Mouse (Mus musculus) limb, embryonic 11.5 days (tissue): ENCODE measurements around the gene Scnn1g. TPM values are rescaled to one million over a fixed set of nuclear protein-coding genes. Genes with fewer than 3 reads are reported as not detected.

Experiments used
- ATAC-seq: fragments of 200-750 bp; cut with Nextera tagmentation; 2 replicates; pipeline ENCODE4 v1.8.0; 2017; ENCODE audit warnings: low read depth; ENCODE audit not compliant: insufficient number of reproducible peaks, low FRiP score, low TSS enrichment
- DNase-seq: peaks from one replicate; pipeline ENCODE4 v3.0.0-alpha.2; 2015; ENCODE audit warnings: low spot score
- H3K27ac ChIP-seq: fragments of 300-500 bp; sonication (generic); replicated peaks from 2 replicates; pipeline ENCODE4 v1.5.1; 2014; ENCODE audit warnings: low read depth, mild to moderate bottlenecking, low read length
- H3K27me3 ChIP-seq: fragments of 300-500 bp; sonication (generic); 2 replicates; pipeline ENCODE4 v1.6.1; 2014; ENCODE audit warnings: mild to moderate bottlenecking, low read length, mixed read lengths; ENCODE audit not compliant: control insufficient read depth, insufficient read depth
- H3K36me3 ChIP-seq: fragments of 300-500 bp; sonication (generic); 2 replicates; pipeline ENCODE4 v1.6.1; 2014; ENCODE audit warnings: mild to moderate bottlenecking, low read length, moderate library complexity, mixed read lengths; ENCODE audit not compliant: control insufficient read depth, insufficient read depth
- H3K4me1 ChIP-seq: fragments of 300-500 bp; sonication (generic); 2 replicates; pipeline ENCODE4 v1.6.1; 2014; ENCODE audit warnings: low read length, mixed read lengths; ENCODE audit not compliant: control insufficient read depth, insufficient read depth
- H3K4me2 ChIP-seq: fragments of 300-500 bp; sonication (generic); 2 replicates; pipeline ENCODE4 v1.6.1; 2014; ENCODE audit warnings: low read depth, mild to moderate bottlenecking, moderate library complexity; ENCODE audit not compliant: severe bottlenecking
- H3K4me3 ChIP-seq: fragments of 300-500 bp; sonication (generic); 2 replicates; pipeline ENCODE4 v1.5.1; 2014; ENCODE audit warnings: low read depth, low read length
- H3K9ac ChIP-seq: fragments of 300-500 bp; sonication (generic); 2 replicates; pipeline ENCODE4 v1.6.1; 2014; ENCODE audit warnings: mild to moderate bottlenecking, low read length
- H3K9me3 ChIP-seq: fragments of 300-500 bp; sonication (generic); 2 replicates; pipeline ENCODE4 v1.6.1; 2016; ENCODE audit warnings: low read length; ENCODE audit not compliant: control insufficient read depth
- WGBS: fragments of 180-500 bp; shearing (Covaris S2); extraction: QIAGEN DNeasy Blood & Tissue Kit; methylation state at CpG from one replicate; pipeline ENCODE4 v1.1.7; 2014; 5-methylcytosine and 5-hydroxymethylcytosine counted together
- polyA plus RNA-seq: library from polyadenylated mRNA; unstranded; fragments of >200 nt; fragmentation: Nextera tagmentation; extraction: Ambion mirVana; gene quantifications from 2 replicates; pipeline ENCODE4 v1.2.1, GENCODE M21; 2014

Gene Scnn1g
- polyA plus RNA-seq, 1 experiment from 2014 or later: not detected

DNA sequence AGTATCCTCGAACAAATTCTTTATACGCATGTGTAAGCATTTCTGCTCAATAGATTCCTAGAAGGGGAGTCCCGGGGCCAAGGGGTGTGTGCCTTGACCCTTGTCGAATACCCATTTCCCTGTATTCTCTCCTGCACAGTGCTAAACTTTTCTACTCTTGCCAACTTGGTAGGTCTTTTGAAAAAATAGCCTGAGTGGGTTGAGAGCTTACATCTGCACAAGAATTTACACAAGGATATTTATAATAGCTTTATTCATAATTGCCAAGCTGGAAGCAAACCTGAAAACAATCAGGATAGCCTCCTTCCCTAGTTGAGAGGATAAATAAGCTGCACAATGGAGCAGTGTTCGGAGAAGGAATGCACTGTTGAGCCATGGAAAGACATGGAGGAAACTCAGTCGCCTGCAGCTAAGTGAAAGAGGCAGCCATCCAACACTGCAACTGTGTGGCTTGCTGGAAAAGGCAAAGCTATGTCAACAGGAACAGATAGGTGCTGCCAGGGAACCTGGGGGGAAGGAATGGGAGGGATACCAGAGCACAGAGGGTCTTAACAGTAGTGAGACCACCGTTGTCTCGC lies 51.5 kb downstream of the Scnn1g start:
- no peaks in the 10 kb centered on the region for H3K9me3 ChIP-seq
- DNase-seq (no peak), ATAC-seq (no peak)
- H3K4me1 ChIP-seq: no peaks in the 10 kb centered on the region
- H3K4me3 ChIP-seq: no peak overlapping the region
- no peaks in the 10 kb centered on the region for H3K36me3 ChIP-seq
- 85% methylated on average over 8 of the region's 8 CpGs for WGBS
- no peak overlapping the region for H3K27ac ChIP-seq
- no peak overlapping the region for H3K9ac ChIP-seq
- H3K27me3 ChIP-seq: no peaks in the 10 kb centered on the region
- H3K4me2 ChIP-seq: no peak overlapping the region

DNA sequence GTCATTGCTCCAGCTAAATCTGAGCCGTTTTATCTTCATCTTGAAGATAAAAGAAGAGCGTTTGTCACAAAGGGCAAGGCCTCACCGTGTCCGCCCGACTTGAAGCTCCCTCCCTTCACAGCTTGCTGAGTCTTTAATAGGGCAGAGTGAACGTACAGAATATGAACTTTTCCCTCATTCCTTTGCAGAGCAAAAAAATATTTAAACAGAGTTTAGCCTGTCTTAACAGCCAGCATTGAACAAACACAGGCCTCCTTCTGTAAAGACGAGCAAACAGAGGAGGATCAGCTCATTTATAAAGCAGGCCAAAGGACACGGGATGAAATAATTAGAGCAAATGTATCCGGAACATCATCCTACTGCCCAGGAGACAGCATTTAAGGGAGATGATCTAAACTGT lies 63.5 kb downstream of the Scnn1g start:
- 85% methylated on average over 9 of the region's 9 CpGs for WGBS
- no peak for ATAC-seq

GRCm38 (mm10) chr7:121802471-121802870 lies 68.2 kb downstream of the Scnn1g start:
- Histone ChIP-seq H3K27ac (no peak overlapping the region), H3K4me2 (no peak overlapping the region), H3K27me3 (no peaks in the 10 kb centered on the region), H3K4me3 (no peak overlapping the region), H3K4me1 (no peaks in the 10 kb centered on the region), H3K9ac (no peak overlapping the region), H3K36me3 (no peaks in the 10 kb centered on the region), H3K9me3 (no peaks in the 10 kb centered on the region)
- WGBS: 84% methylated on average over 2 of the region's 2 CpGs
- no peak for DNase-seq
- no peak for ATAC-seq

More for the DNA sequence above, 63.5 kb downstream of the Scnn1g start:
- H3K4me1 ChIP-seq: no peaks in the 10 kb centered on the region
- H3K36me3 ChIP-seq: no peaks in the 10 kb centered on the region
- H3K27ac ChIP-seq: no peak overlapping the region
- no peak overlapping the region for H3K4me3 ChIP-seq
- no peaks in the 10 kb centered on the region for H3K27me3 ChIP-seq
- no peak for DNase-seq
- H3K9ac ChIP-seq: no peak overlapping the region
- H3K4me2 ChIP-seq: no peak overlapping the region
- no peaks in the 10 kb centered on the region for H3K9me3 ChIP-seq

- no peaks in the 10 kb centered on the region for H3K36me3 ChIP-seq
- ATAC-seq (no peak), DNase-seq (no peak)
- no peaks in the 10 kb centered on the region for H3K4me1 ChIP-seq
- 88% methylated on average over 4 of the region's 4 CpGs for WGBS
- H3K4me3 ChIP-seq: no peak overlapping the region
- no peak overlapping the region for H3K9ac ChIP-seq
- no peak overlapping the region for H3K27ac ChIP-seq
- no peak overlapping the region for H3K4me2 ChIP-seq
- H3K9me3 ChIP-seq: no peaks in the 10 kb centered on the region
- H3K27me3 ChIP-seq: no peaks in the 10 kb centered on the region
Measured at GRCm38 (mm10) chr7:121803011-121803410, 68.7 kb downstream of the Scnn1g start.

DNA sequence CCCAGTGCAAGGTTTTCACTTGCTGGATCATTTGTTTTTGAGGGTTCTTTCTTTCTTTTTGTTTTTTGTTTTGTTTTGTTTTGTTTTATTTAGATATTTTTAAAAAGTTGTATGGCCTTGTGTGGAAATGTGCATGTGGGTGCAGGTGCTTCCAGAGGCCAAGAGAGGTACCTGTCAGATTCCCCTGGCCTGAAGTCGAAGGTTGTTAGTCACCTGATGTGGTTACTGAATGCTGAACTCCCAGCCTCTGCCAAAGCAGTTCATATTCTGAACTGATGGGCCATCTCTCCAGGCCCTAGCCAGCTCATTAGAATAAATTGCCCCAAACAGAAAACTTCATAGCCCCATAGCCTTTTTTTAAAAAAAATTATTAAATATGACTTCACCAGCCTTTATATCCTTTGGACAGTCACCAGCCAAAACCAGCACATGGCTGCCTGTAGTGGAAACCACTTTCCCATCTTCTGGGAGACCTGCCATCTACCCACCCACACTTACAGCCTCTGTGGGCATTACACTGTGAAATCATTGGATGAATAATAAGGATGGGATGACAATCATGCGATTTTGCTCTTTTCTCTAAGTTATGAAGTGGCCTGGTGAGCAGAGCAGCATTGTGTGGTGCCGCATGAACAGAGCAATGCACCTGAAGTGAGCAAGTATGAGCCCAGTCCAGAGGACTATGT lies 71.7 kb downstream of the Scnn1g start:
- DNase-seq (no peak), ATAC-seq (no peak)
- no peaks in the 10 kb centered on the region for H3K4me1 ChIP-seq
- H3K9ac ChIP-seq: no peak overlapping the region
- H3K9me3 ChIP-seq: no peaks in the 10 kb centered on the region
- no peaks in the 10 kb centered on the region for H3K27me3 ChIP-seq
- H3K4me3 ChIP-seq: no peak overlapping the region
- H3K27ac ChIP-seq: no peak overlapping the region
- no peaks in the 10 kb centered on the region for H3K36me3 ChIP-seq
- 79% methylated on average over 3 of the region's 3 CpGs for WGBS
- no peak overlapping the region for H3K4me2 ChIP-seq

- 76% methylated on average over 15 of the region's 15 CpGs for whole genome bisulfite sequencing
- Histone ChIP-seq H3K36me3 (no peaks in the 10 kb centered on the region), H3K9me3 (no peaks in the 10 kb centered on the region), H3K27ac (no peak overlapping the region), H3K4me1 (no peaks in the 10 kb centered on the region), H3K9ac (no peak overlapping the region), H3K27me3 (no peaks in the 10 kb centered on the region), H3K4me2 (no peak overlapping the region), H3K4me3 (no peak overlapping the region)
- ATAC-seq (no peak), DNase-seq (no peak)
Measured at GRCm38 (mm10) chr7:121807726-121808580, 73.7 kb downstream of the Scnn1g start.

Other genes starting within 250 kb of the Scnn1g start
- 2.5 and 3.1 TPM in 2 replicates for gene Usp31, start 27.2 kb upstream of the Scnn1g start, polyA plus RNA-seq
- gene Scnn1b, start 130.6 kb downstream of the Scnn1g start, polyA plus RNA-seq: not detected in 2 replicates
- 20.8 and 21.0 TPM in 2 replicates for gene Cog7, start 247.2 kb downstream of the Scnn1g start, polyA plus RNA-seq